Mouse (Mus musculus): ENCODE measurements around the gene Wasl.

Wasl gene

GRCm38 (mm10) chr6:24664867-24665458, at the start of gene Wasl:
Wasl (minus strand) TSS chr6:24665009.
- peak; percentile 99 to 100 for DNase-seq

GRCm38 (mm10) chr6:24707499-24707898, 42.7 kb upstream of the Wasl start:
- no peak for DNase-seq

- no peak for DNase-seq
Measured at GRCm38 (mm10) chr6:24707090-24707489, 42.3 kb upstream of the Wasl start.

GRCm38 (mm10) chr6:24697216-24697615, 32.4 kb upstream of the Wasl start:
- no peak for DNase-seq

GRCm38 (mm10) chr6:24696117-24696516, 31.3 kb upstream of the Wasl start:
- DNase-seq: no peak

- DNase-seq: no peak
Measured at GRCm38 (mm10) chr6:24694455-24695410, 29.9 kb upstream of the Wasl start.

- DNase-seq: no peak
Measured at GRCm38 (mm10) chr6:24687871-24688270, 23.1 kb upstream of the Wasl start.

GRCm38 (mm10) chr6:24683113-24683512, 18.3 kb upstream of the Wasl start:
- DNase-seq: no peak

GRCm38 (mm10) chr6:24667829-24668228, 3.0 kb upstream of the Wasl start:
- DNase-seq: no peak

GRCm38 (mm10) chr6:24666248-24666647, 1.4 kb upstream of the Wasl start:
- DNase-seq: no peak

GRCm38 (mm10) chr6:24664133-24664866, 509 bp downstream of the Wasl start:
- no peak for DNase-seq

- peak; percentile 17 to 31 for DNase-seq
Measured at GRCm38 (mm10) chr6:24663196-24664132, 1.3 kb downstream of the Wasl start.

- no peak for DNase-seq
Measured at GRCm38 (mm10) chr6:24662483-24662882, 2.3 kb downstream of the Wasl start.

GRCm38 (mm10) chr6:24661879-24662278, 2.9 kb downstream of the Wasl start:
- no peak for DNase-seq

GRCm38 (mm10) chr6:24657647-24658387, 7.0 kb downstream of the Wasl start:
- no peak for DNase-seq

- no peak for DNase-seq
Measured at GRCm38 (mm10) chr6:24656094-24656493, 8.7 kb downstream of the Wasl start.

GRCm38 (mm10) chr6:24651538-24651937, 13.3 kb downstream of the Wasl start:
- DNase-seq: no peak

GRCm38 (mm10) chr6:24650719-24651118, 14.1 kb downstream of the Wasl start:
- DNase-seq: no peak

GRCm38 (mm10) chr6:24648403-24648802, 16.4 kb downstream of the Wasl start:
- no peak for DNase-seq

GRCm38 (mm10) chr6:24647103-24647691, 17.6 kb downstream of the Wasl start:
- DNase-seq: no peak

Measured in cerebellum, postnatal 10 days (tissue).